Mouse (Mus musculus) fat pad, adult 2 months (tissue): ENCODE data around the gene Arfgef2.
"Not testable (repeated sequence)": the region's sequence is repeated elsewhere in the genome, so short reads cannot be mapped to it uniquely, and the experiment has no call there.

ENCODE experiments used
- DNase-seq: peaks from one replicate; pipeline ENCODE4 v3.0.0-alpha.2; 2011; ENCODE audit warnings: low read depth, low spot score; ENCODE audit errors: extremely low read depth

Arfgef2 gene

DNA sequence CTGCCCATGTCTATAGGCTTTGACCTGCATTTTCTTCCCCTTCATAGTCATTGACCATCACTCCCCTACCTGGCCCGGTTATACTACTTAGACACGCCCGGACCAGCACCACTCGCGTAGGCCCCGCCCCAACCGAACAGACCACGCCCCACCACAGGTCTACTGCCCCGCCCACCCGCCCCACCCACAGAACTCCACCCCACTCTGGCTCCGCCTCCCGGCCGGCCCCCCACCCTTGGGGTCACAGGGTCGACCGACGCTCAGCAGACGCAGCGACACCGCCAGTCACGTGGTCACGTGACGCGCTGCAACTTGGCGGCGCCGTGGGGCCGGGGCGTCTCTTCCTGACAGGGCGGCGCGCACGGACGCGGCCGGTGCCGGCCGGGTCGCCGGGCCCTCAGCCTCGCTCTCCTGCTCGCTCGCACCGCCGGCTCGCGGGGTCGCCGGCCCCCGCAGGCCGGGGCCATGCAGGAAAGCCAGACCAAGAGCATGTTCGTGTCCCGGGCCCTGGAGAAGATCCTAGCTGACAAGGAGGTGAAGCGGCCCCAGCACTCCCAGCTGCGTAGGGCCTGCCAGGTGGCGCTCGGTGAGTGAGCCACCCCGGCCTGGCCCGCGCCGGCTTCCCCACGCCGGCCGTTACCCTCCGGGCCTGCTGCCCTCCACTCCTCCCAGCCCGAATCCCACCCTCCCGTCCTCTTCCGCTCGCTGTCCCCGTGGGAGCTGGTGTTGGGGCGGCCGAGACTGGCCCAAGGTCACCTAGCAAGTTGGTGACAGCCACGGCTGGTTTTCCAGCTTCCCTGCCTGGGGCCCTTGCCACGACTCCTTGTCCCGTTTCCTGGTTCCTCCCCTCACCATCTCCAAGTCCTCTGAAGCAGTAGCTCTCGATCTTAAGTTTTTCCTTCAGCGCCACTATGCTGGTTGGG is at the start of gene Arfgef2:
Gene Arfgef2, plus strand, starts transcription at position 339 of the 923 bp plus-strand sequence.
- DNase-seq, result no peak

DNA sequence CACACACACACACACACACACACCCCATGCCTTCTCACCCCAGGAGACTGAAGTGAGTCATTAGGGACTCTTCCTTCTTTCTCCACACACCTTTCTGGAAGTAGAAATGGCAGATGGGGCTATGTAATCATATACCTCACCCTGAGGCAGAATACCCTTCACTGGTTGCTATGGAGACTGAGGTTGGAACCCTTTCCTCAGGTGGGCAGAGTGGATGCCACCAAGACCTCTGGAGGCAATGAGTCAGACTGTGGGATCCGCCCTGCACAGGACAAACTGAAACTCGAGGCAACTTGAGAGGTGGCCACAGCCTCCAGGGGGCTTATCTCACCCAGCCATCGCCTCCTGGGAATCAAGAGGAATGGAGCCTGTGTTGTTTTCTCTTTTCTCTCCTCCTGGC is 47.4 kb upstream of the Arfgef2 start:
- no peak for DNase-seq

GRCm38 (mm10) chr2:166764051-166764450 is 41.3 kb upstream of the Arfgef2 start:
- no peak for DNase-seq

GRCm38 (mm10) chr2:166767591-166767990 is 37.8 kb upstream of the Arfgef2 start:
- no peak for DNase-seq

- no peak for DNase-seq
These were observed 34.0 kb upstream of the Arfgef2 start for GRCm38 (mm10) chr2:166771396-166771795.

DNA sequence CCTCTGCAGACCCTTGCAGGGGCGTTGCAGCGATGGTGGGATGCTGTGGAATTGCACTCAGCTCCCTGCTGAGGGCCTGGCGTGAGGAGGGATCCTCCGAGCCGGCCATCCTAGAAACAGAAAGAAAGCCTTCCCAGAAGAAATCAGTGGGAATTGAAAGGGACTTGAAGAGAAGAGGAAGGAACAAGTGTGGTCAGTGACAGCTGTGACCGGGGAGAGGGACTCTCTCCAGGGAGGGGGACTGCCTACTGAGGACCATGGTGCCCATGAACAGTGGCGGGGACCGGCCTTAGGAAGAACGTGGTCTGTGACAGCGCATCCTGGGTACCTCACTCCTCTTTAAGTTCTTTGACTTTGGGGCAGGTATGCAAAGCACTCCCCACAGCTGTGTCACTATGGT is 31.8 kb upstream of the Arfgef2 start:
- no peak for DNase-seq

DNA sequence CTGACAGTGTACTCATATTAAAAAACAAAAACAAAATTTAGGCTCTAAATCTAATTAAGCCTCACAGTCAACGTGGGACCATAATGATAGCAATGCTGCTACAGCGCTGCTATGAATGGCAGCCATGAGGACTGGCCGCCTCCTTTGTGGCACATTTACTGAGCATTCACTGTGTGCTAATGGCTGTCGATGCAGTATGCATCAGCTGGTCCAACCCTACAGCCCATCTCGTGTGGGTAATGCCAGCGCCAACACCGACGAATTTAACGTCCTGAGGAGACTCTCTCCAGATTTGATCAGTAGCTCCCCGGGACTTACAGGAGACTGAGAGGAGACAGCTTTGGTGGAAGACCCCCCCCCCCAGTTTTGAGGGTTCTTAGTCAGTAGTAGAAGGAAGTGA is 31.1 kb upstream of the Arfgef2 start:
- DNase-seq, result no peak

GRCm38 (mm10) chr2:166775357-166775893 is 30.0 kb upstream of the Arfgef2 start:
- DNase-seq, result no peak

DNA sequence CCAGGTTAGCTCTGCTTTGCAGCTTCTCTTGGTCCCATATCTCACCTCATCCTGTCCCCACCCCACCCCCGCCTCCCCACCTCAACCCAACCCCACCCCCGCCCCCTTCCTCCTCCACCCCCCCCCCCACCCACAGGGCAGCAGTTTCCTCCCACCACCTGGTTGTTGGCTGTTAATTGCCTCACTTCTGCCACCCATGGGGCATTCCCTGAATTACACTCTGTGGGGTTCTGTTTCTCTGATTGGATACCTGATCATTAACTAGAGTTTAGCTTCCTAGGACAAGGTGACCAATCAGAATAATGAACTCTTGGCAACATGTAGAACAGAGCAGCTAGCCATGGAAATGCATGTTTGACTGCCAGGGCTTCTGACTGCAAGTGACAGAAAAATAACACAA is 29.1 kb upstream of the Arfgef2 start:
- no peak for DNase-seq

DNA sequence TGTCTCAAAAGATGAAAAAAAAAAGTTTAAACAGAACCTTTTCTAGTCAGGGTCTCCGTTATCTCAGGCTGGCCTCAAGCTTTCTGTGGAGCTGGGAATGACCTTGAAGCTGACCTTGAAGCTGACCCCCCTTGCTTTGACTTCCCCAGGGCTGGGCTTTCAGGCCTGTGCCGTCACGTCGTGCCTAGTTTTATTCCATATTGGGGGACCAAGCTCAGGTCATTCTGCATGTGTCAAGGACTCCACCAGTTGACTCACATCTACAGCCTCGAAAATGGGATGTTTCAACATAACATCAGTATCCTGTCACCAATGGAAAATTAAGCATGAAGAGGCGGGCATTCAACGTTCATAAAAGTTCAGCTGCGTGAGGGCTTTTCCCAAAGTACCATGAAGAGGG is 25.4 kb upstream of the Arfgef2 start:
- no peak for DNase-seq

DNA sequence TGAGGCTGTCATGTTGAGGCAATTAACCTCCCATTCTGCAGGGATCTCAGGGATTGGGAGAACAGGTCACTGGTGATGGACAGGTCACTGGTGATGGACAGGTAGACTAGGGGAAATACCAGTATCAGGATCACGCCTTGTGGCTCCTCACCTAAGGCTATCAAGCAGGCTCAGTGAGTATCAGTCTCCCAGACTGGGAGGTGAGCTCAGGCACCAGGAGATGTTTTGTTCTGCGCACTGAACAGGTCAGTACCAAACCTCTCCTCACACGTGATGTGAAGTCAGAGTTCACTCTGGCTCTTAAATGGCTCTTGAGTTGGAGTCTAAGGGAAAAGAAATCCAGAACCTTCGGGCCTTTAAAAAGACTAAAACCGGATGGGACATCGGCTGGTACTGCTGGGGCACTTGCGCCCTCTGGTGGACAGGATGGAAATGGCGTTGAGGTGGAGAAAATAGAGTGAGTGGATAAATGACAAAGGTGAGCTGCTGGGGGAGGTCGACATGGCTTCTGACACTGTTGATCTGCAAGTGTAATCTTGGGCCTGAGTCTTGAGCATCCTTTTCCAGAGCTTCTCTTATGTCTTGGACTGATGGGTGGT is 24.3 kb upstream of the Arfgef2 start:
- DNase-seq, result no peak

GRCm38 (mm10) chr2:166784376-166784775 is 21.0 kb upstream of the Arfgef2 start:
- DNase-seq, result no peak

GRCm38 (mm10) chr2:166786353-166787004 is 18.9 kb upstream of the Arfgef2 start:
- no peak for DNase-seq

GRCm38 (mm10) chr2:166791738-166792137 is 13.7 kb upstream of the Arfgef2 start:
- DNase-seq, result no peak

DNA sequence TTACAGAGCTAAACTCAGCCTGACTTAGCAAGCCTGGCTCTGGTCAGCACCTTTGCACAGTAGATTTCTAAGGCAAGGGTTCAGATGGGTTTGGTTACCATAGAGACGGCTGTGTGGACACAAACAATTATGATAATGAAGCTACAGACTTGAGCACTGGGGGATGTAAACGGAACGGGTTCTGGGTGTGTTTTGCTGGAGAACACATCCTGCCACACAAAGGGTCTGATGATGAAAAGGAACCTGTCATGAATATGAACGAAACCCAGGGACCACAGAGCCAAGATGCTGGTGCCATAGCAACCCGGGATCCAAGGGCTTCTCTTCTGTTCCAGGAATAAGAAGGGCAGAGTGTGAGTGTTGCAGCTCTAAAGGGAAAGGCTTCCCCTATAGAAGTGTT is 13.0 kb upstream of the Arfgef2 start, which contains the start of gene Trp53rkb:
Gene Trp53rkb, plus strand, starts transcription at position 177 of the 400 bp plus-strand sequence.
- no peak for DNase-seq

DNA sequence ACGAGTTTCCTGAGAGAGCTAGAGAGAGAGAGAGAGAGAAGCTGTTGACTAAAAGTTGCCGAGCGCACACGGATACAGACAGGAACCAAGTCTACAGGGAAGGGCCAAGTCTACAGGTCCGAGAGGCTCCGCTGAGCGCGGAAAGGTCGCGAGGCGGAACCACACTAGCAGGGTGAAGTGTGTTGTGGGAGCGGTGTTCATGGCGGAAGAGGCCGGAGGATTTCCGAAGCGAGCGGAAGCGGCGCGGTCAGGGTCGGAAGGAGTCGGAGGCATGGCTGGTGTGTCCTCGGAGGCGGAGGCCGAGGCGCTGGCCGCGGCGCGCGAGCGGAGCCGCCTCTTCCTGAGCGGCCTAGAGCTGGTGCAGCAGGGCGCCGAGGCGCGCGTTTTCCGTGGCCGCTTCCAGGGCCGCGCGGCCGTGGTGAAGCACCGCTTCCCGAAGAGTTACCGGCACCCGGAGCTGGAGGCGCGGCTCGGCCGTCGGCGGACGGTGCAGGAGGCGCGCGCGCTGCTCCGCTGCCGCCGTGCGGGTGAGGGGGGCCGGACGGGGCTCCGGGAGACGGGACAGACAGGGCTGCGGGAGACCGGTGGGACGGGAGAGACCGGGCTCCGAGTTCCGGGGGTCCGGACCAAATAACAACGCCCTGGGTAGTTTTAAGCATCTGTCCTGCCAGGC is 11.7 kb upstream of the Arfgef2 start:
- not testable (repeated sequence) for DNase-seq

DNA sequence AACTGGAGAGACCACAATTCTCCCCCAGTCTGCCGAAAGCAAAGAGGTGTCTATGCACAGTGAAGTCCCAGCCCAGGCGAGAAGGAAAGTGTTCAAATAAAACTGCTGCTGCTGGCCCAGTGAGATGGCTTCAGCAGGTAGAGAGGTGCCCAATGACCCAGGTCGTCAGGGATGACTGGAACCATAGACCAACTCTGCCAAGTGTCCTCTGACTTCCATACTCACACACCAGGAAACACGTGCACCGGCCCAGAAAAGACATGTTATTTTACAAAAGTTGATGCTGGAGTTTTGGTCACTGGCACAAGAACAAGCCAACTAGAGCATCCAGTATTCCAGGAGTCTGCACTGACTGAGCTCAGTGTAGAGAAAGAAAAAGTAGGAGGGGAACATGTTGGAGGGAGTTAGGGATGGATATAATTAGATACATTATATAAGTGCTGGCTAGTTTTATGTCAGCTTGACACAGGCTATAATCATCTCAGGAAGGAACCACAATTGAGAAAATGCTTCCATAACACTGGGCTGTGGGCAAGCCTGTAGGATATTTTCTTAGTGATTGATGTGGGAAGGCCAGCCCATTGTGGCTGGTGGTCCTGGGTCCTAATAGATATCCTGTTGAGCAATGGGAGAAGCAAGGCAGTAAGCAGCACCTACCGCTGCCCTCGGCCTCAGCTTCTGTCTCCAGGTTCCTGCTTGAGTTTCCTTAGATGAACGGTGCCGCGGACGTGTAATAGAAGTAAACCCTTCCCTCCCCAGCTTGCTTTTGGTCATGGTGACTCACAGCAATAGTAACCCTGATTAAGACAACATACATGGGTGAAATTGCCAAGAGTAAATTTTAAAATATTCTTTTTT is 5.5 kb upstream of the Arfgef2 start:
- DNase-seq, result no peak

DNA sequence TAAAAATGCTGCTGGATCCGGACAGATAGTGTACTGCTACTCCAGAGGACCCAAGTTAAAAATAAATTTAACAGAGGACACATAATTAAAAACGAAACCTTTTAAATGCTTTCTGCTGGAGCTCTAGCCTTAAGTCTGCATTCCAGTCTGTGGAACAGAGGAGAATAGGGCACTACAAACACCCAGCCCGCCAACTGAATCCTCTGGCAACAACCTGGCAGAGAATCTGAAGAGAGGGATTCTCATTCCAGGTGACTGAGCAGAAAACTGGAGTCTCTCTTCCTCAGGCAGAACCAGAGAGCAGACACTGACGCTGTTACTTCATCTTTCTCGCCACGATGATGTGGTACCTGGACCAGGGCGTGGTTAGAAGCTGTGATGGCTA is 4.9 kb upstream of the Arfgef2 start:
- DNase-seq, result no peak

GRCm38 (mm10) chr2:166801436-166801835 is 4.0 kb upstream of the Arfgef2 start:
- DNase-seq, result no peak

DNA sequence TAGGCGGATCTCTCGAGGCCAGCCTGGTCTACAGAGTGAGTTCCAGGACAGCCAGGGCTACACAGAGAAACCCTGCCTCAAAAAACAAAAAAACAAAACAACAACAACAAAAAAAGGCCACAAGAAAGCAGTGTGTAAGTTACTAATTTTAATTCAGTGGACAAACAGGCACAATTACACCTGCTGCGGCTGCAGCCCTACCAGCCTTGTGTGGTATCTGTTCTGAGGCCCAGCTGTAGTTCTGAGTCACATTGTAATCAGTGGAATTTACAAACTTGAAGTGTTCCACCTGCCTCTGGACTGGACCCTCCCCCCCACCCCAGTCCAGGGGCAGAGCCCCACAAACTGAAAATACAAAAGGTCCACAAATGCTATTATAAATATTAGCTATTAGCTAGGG is 2.1 kb upstream of the Arfgef2 start:
- DNase-seq, result no peak
